ENCODE assay signal across 19 mouse cellular contexts in genomic region chr3:27783926-27784325, GRCm38 (mm10).
"Had no signal": no experiment of that assay in that cellular context is flagged by ENCODE, and none has a peak within 500 bp of the region (broad histone marks: within the 10 kb centered on the region; RNA-seq: fewer than 3 reads in every experiment).

No protein-coding gene starts in this region.

- H3K27ac ChIP-seq: layer of hippocampus, adult 2 months; limb, embryonic 15.5 days; liver, embryonic 14.5 days; macrophage; midbrain, embryonic 13.5 days; neural tube, embryonic 13.5 days; stomach, embryonic 15.5 days had no signal

- H3K36me3 ChIP-seq: limb, embryonic 15.5 days; midbrain, embryonic 13.5 days; neural tube, embryonic 13.5 days; stomach, embryonic 15.5 days had no signal

- H3K9me3 ChIP-seq: limb, embryonic 15.5 days; midbrain, embryonic 13.5 days; neural tube, embryonic 13.5 days; stomach, embryonic 15.5 days had no signal

- DNase-seq: kidney, adult 9 months; kidney, postnatal 14 days; layer of hippocampus, adult 9-11 months; liver, postnatal 0 days; lung, embryonic 14.5 days; retina, postnatal 1 day; right cerebral cortex, postnatal 25 days; spleen, adult 18-20 months; thymus, postnatal 36 days had no signal

- H3K4me2 ChIP-seq: limb, embryonic 15.5 days; liver, embryonic 11.5 days; lung, embryonic 14.5 days; midbrain, embryonic 13.5 days; neural tube, embryonic 13.5 days; stomach, embryonic 15.5 days had no signal

- H3K9ac ChIP-seq: limb, embryonic 15.5 days; liver, embryonic 14.5 days; liver, postnatal 0 days; lung, embryonic 14.5 days; midbrain, embryonic 13.5 days; neural tube, embryonic 13.5 days; stomach, embryonic 15.5 days had no signal

- ATAC-seq: liver, postnatal 0 days; lung, postnatal 0 days; midbrain, embryonic 13.5 days had no signal

- H3K4me3 ChIP-seq: layer of hippocampus, adult 2 months; limb, embryonic 15.5 days; midbrain, embryonic 13.5 days; myocyte; neural tube, embryonic 13.5 days; stomach, embryonic 15.5 days had no signal

- H3K27me3 ChIP-seq: limb, embryonic 15.5 days; midbrain, embryonic 13.5 days; neural tube, embryonic 13.5 days; stomach, embryonic 15.5 days had no signal
